ENCODE assay signal across 23 mouse cellular contexts in genomic region chr3:149231346-149231745, GRCm38 (mm10).
DNase-seq lines count a peak whose midpoint lies in the region; ATAC-seq lines count a peak whose summit lies in the region.
"Had no signal": no experiment of that assay in that cellular context is flagged by ENCODE, and none has a peak within 500 bp of the region (broad histone marks: within the 10 kb centered on the region; RNA-seq: fewer than 3 reads in every experiment).

No protein-coding gene starts in this region.

- no peaks in the 10 kb centered on the region for H3K4me1 ChIP-seq in heart, embryonic 12.5 days (replicated peaks)
- peaks cover 8% of the 10 kb centered on the region for H3K4me1 ChIP-seq in intestine, embryonic 14.5 days (replicated peaks; ENCODE audit: control insufficient read depth, insufficient read depth, low read length)
- peaks cover 3% of the 10 kb centered on the region; the same call in 1 of the 2 replicates for H3K4me1 ChIP-seq in intestine, embryonic 16.5 days (ENCODE audit: control insufficient read depth, insufficient read depth, low read length)
- H3K4me1 ChIP-seq: embryonic facial prominence, embryonic 10.5 days; embryonic facial prominence, embryonic 12.5 days; forebrain, embryonic 13.5 days; forebrain, embryonic 15.5 days had no signal

- WGBS in heart, embryonic 12.5 days, result 80% methylated on average over 3 of the region's 3 CpGs
- WGBS in intestine, embryonic 14.5 days, result 89% methylated on average over 3 of the region's 3 CpGs
- 91% methylated on average over 3 of the region's 3 CpGs for WGBS in intestine, embryonic 16.5 days

- no peak overlapping the region for H3K4me2 ChIP-seq in heart, embryonic 12.5 days
- H3K4me2 ChIP-seq in intestine, embryonic 14.5 days (ENCODE audit: low read length), result no peak overlapping the region
- no peak overlapping the region for H3K4me2 ChIP-seq in intestine, embryonic 16.5 days (ENCODE audit: low read depth, low read length)
- H3K4me2 ChIP-seq: embryonic facial prominence, embryonic 12.5 days; forebrain, embryonic 13.5 days; forebrain, embryonic 15.5 days had no signal

- no peak overlapping the region for H3K9ac ChIP-seq in heart, embryonic 12.5 days
- H3K9ac ChIP-seq in intestine, embryonic 14.5 days (ENCODE audit: low read length), result no peak overlapping the region
- no peak overlapping the region for H3K9ac ChIP-seq in intestine, embryonic 16.5 days (ENCODE audit: low read depth, low read length)
- H3K9ac ChIP-seq: embryonic facial prominence, embryonic 12.5 days; forebrain, embryonic 13.5 days; forebrain, embryonic 15.5 days; forebrain, postnatal 0 days had no signal

- H3K9me3 ChIP-seq in heart, embryonic 12.5 days (replicated peaks), result no peaks in the 10 kb centered on the region
- no peaks in the 10 kb centered on the region for H3K9me3 ChIP-seq in intestine, embryonic 14.5 days (ENCODE audit: control insufficient read depth, low read length)
- H3K9me3 ChIP-seq in intestine, embryonic 16.5 days (ENCODE audit: control insufficient read depth, low read length), result no peaks in the 10 kb centered on the region
- H3K9me3 ChIP-seq: embryonic facial prominence, embryonic 10.5 days; embryonic facial prominence, embryonic 12.5 days; forebrain, embryonic 13.5 days; forebrain, embryonic 15.5 days had no signal

- no peaks in the 10 kb centered on the region for H3K36me3 ChIP-seq in heart, embryonic 12.5 days
- no peaks in the 10 kb centered on the region for H3K36me3 ChIP-seq in intestine, embryonic 14.5 days (ENCODE audit: control insufficient read depth, insufficient read depth, low read length)
- H3K36me3 ChIP-seq in intestine, embryonic 16.5 days (ENCODE audit: control insufficient read depth, insufficient read depth, low read length), result no peaks in the 10 kb centered on the region
- H3K36me3 ChIP-seq: embryonic facial prominence, embryonic 10.5 days; embryonic facial prominence, embryonic 12.5 days; forebrain, embryonic 15.5 days had no signal

- ATAC-seq in heart, embryonic 12.5 days (ENCODE audit: insufficient number of reproducible peaks, low FRiP score), result no peak
- ATAC-seq in intestine, embryonic 14.5 days (replicated peaks; ENCODE audit: low FRiP score, low TSS enrichment, low read depth), result no peak
- ATAC-seq in intestine, embryonic 16.5 days, result no peak
- peak; percentile 71 for ATAC-seq in common myeloid progenitor, adult 5-6 weeks (replicated peaks; ENCODE audit: low read depth, poor library complexity, severe bottlenecking)
- ATAC-seq in hematopoietic stem cell, adult 5-6 weeks (replicated peaks in 1 of 2; ENCODE audit: insufficient read depth in 1 of 2, low FRiP score in 2 of 2, low TSS enrichment in 1 of 2, low read depth in 1 of 2, poor library complexity in 2 of 2, severe bottlenecking in 2 of 2), result peak; percentile 65 to 73
- ATAC-seq: activated CD4-positive, CD25-positive, alpha-beta regulatory T cell, adult 4 months; forebrain, embryonic 13.5 days; forebrain, embryonic 15.5 days; forebrain, postnatal 0 days; Patski had no signal

- H3K4me3 ChIP-seq in heart, embryonic 12.5 days, result no peak overlapping the region
- H3K4me3 ChIP-seq in intestine, embryonic 14.5 days (ENCODE audit: low read depth, low read length), result no peak overlapping the region
- H3K4me3 ChIP-seq in intestine, embryonic 16.5 days (ENCODE audit: low read length), result no peak overlapping the region
- H3K4me3 ChIP-seq: embryonic facial prominence, embryonic 10.5 days; embryonic facial prominence, embryonic 12.5 days; forebrain, embryonic 13.5 days; forebrain, embryonic 15.5 days had no signal

- peak; percentile 50 for DNase-seq in heart, adult 11 months
- DNase-seq in intestine, embryonic 14.5 days (ENCODE audit: low spot score), result peak; percentile 45
- DNase-seq in cerebellum, adult 11 months, result no peak
- no peak for DNase-seq in layer of hippocampus, postnatal 25 days (ENCODE audit: extremely low spot score in 1 of 2, low spot score in 1 of 2)
- DNase-seq: adrenal gland, adult 8-10 months; adrenal gland, postnatal 14 days; adrenal gland, postnatal 36 days; cerebellum, adult 18-20 months; cerebellum, adult 8-10 months; cerebellum, adult 9-11 months; cerebellum, postnatal 14 days; cerebellum, postnatal 36 days; forebrain, postnatal 0 days had no signal

- no peaks in the 10 kb centered on the region for H3K27me3 ChIP-seq in heart, embryonic 12.5 days (replicated peaks)
- H3K27me3 ChIP-seq in intestine, embryonic 14.5 days (replicated peaks; ENCODE audit: control insufficient read depth, insufficient read depth, low read length), result no peaks in the 10 kb centered on the region
- H3K27me3 ChIP-seq in intestine, embryonic 16.5 days (replicated peaks; ENCODE audit: control insufficient read depth, insufficient read depth, low read length), result no peaks in the 10 kb centered on the region
- H3K27me3 ChIP-seq: embryonic facial prominence, embryonic 12.5 days; forebrain, embryonic 13.5 days; forebrain, embryonic 15.5 days; Patski had no signal

- H3K27ac ChIP-seq in heart, embryonic 12.5 days (ENCODE audit: poor library complexity, severe bottlenecking), result no peak overlapping the region
- H3K27ac ChIP-seq in intestine, embryonic 14.5 days (ENCODE audit: low read depth), result no peak overlapping the region
- H3K27ac ChIP-seq in intestine, embryonic 16.5 days (ENCODE audit: low read length), result no peak overlapping the region
- H3K27ac ChIP-seq: embryonic facial prominence, embryonic 10.5 days; embryonic facial prominence, embryonic 12.5 days; forebrain, embryonic 13.5 days; forebrain, embryonic 15.5 days had no signal

Comparison
In these comparisons a context has a peak if more than half of its experiments do, and no peak if none do; other contexts are left out.
1. DNase-seq: peak in heart, adult 11 months (single experiment) and intestine, embryonic 14.5 days (single experiment); none in cerebellum, adult 11 months (single experiment) and layer of hippocampus, postnatal 25 days (0 of 2).
2. ATAC-seq: peak in common myeloid progenitor, adult 5-6 weeks (single experiment) and hematopoietic stem cell, adult 5-6 weeks (2 of 2); none in heart, embryonic 12.5 days (single experiment), intestine, embryonic 14.5 days (single experiment) and intestine, embryonic 16.5 days (single experiment).